Mouse (Mus musculus) megakaryocyte, embryonic 14.5 days (primary cell): ENCODE results near the gene Ssmem1. TPM values are rescaled to one million over a fixed set of nuclear protein-coding genes. Genes with fewer than 3 reads are reported as not detected.

Source experiments
- H3K27me3 ChIP-seq: replicated peaks from 2 replicates; pipeline ENCODE3; 2012; ENCODE audit warnings: inconsistent platforms
- H3K36me3 ChIP-seq: replicated peaks from 2 replicates; pipeline ENCODE3; 2012; ENCODE audit warnings: low read length, inconsistent platforms, mixed read lengths
- H3K4me1 ChIP-seq: 2 replicates; pipeline ENCODE4 v1.6.1; 2012; ENCODE audit warnings: inconsistent platforms
- H3K4me3 ChIP-seq: replicated peaks from 2 replicates; pipeline ENCODE3; 2012; ENCODE audit warnings: moderate library complexity, mild to moderate bottlenecking, inconsistent platforms
- H3K9me3 ChIP-seq: 2 replicates; pipeline ENCODE4 v1.6.1; 2012; ENCODE audit warnings: inconsistent platforms
- FLI1 ChIP-seq: IDR thresholded peaks from 2 replicates; pipeline ENCODE4 v1.6.1; 2012; ENCODE audit warnings: low read length, inconsistent platforms, mixed read lengths
- GATA1 ChIP-seq: IDR thresholded peaks from 3 replicates; pipeline ENCODE4 v1.6.1; 2012; ENCODE audit warnings: mixed read lengths, low read length, inconsistent platforms, borderline replicate concordance
- polyA plus RNA-seq: library from polyadenylated mRNA; stranded (reverse); fragments of >175 nt; gene quantifications from 2 replicates; pipeline ENCODE4 v1.2.3, GENCODE M21; 2012; ENCODE audit warnings: low replicate concordance; ENCODE audit not compliant: insufficient read depth

Gene Ssmem1
- polyA plus RNA-seq, 1 experiment, result not detected

DNA sequence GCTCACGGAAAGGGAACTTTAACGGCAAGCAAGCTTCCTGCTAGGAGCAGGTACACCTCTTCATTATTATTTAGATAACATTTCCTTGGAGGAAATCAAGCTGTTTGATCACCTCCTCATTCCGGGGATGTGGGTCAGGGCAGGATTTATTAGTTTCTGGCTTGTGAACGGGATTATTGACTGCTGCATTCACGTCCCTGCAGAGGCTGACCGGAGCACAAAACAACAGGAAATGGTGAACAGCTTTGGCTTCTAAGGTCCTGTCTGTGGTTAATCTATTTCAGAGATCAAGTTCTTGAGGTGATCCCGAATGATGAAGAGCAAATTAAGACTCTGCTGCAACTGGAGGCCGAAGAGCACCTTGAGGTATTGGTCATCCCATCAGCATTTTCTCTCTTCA, 34.2 kb downstream of the Ssmem1 start:
- H3K9me3 ChIP-seq, result peaks cover 5% of the 10 kb centered on the region; the same call in 1 of the 2 replicates
- H3K4me1 ChIP-seq, result peaks cover 8% of the 10 kb centered on the region; the same call in 1 of the 2 replicates
- H3K4me3 ChIP-seq, result no peak overlapping the region
- peaks cover 61% of the 10 kb centered on the region for H3K27me3 ChIP-seq
- no peaks in the 10 kb centered on the region for H3K36me3 ChIP-seq
- no peak for TF ChIP-seq GATA1
- TF ChIP-seq FLI1, result no peak

DNA sequence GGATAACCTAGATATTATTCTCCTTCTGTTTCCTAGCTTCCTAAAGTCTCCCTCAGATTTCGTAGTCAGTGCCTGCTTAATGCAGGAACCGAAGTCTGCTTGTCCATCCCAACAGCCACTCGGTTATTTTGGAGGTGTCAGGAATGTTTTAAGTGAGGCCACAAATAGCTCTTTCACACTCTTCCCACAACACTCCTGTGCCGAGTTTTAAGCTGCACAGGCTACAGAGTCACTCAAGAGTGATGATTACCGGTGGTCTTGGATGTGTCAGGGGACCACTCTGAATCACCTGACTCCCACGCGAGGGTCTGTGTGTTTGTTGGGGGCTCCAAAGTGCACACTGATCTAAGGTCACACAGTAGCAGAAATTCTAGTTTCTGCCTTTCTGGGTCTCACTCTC, 36.0 kb downstream of the Ssmem1 start:
- Histone ChIP-seq H3K27me3 (peaks cover 66% of the 10 kb centered on the region), H3K4me3 (no peak overlapping the region), H3K4me1 (peaks cover 11% of the 10 kb centered on the region; the same call in 1 of the 2 replicates), H3K36me3 (no peaks in the 10 kb centered on the region), H3K9me3 (0 out of 2 replicates have a peak, but pooled peaks cover 5% of the 10 kb centered on the region)
- TF ChIP-seq FLI1 (no peak), GATA1 (no peak)

DNA sequence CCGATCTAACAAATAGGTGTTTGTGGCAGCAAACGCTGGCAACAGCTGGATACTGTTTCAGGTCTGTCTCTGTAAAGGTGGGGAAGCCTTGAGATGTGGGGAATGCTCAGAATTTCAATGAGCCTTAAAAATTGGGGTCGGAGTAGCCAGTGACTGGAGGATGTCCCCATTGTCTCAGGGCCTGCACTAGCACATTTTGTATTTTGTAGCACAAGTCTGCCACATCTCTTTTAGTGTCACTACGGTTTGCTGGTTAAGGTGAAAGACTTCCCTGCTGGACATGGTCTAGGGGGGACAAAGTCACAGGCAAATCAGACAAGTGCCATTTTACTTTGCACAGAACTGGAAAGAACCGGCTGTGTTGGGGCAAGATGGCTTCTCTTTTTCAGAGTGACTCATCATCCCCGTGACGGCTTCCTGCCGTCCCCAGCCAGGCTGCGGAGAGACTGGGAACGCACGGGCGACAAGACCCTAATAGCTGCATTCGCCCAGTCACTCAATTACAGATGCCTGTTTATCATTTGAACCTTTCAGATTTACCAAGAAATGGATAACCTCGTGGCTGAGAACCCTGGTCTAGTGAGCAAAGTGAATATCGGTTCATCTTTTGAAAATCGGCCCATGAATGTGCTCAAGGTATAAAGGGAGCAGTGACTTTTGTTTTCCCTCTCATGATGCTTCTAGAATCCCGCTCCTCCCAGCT, 37.1 kb downstream of the Ssmem1 start:
- Histone ChIP-seq H3K4me3 (peak overlapping the region; percentile 79), H3K36me3 (no peaks in the 10 kb centered on the region), H3K27me3 (peaks cover 63% of the 10 kb centered on the region), H3K4me1 (peaks cover 18% of the 10 kb centered on the region; the same call in 1 of the 2 replicates), H3K9me3 (0 out of 2 replicates have a peak, but pooled peaks cover 5% of the 10 kb centered on the region)
- TF ChIP-seq GATA1 (no peak), FLI1 (no peak)

DNA sequence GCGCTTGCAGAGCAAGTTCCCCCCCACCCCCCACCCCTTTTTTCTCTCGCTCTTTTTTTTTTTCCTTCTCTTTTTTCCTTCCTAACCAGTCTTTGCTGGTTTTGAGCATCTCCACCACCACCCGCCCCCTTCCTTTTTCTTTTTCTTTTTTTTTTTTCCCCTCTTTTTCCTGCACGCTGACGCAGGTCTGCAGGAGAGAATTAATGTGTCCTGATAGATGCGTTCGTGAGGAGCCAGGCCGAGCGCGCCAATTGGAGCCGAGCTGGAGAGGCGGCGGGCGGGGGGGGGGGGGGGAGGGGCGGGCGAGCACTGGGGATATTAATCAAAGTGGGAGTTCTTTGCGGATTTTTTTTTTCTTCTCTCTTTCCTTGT, 37.6 kb downstream of the Ssmem1 start:
- H3K36me3 ChIP-seq, result no peaks in the 10 kb centered on the region
- H3K9me3 ChIP-seq, result 0 out of 2 replicates have a peak, but pooled peaks cover 5% of the 10 kb centered on the region
- peak overlapping the region; percentile 79 for H3K4me3 ChIP-seq
- peaks cover 22% of the 10 kb centered on the region; the same call in 1 of the 2 replicates for H3K4me1 ChIP-seq
- H3K27me3 ChIP-seq, result peaks cover 63% of the 10 kb centered on the region
- TF ChIP-seq GATA1, result no peak
- TF ChIP-seq FLI1, result no peak

DNA sequence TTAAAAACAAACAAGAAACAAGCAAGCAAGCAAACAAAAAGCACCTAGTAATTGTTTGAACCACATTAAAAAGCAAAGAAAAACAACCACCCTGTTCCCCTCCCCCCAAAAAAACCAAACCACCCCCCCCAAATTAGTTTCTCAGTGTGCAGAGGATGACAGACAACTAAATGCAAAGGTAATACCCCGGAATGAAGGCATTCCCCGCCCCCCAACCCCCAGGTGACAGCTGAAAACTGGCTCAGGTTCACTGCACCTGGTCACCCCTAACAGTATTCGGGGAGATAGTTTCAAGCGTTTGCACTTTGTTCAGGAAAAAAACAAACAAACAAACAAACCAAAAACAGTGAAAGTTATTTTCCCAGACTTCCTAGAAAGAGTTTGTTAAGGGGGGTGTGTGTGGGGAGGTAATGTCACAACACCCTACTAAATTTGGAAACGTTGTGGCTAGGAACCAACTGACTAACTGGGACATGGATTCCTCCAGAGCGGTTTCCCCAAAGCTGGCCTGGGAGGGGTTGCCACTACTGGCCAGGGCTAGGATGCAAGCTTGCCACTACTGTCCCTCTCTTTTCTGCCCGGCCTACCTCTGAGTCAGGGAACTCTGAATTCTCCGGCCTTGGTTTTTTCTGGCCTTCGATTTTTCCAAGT, 38.1 kb downstream of the Ssmem1 start:
- Histone ChIP-seq H3K27me3 (peaks cover 61% of the 10 kb centered on the region), H3K9me3 (0 out of 2 replicates have a peak, but pooled peaks cover 5% of the 10 kb centered on the region)

DNA sequence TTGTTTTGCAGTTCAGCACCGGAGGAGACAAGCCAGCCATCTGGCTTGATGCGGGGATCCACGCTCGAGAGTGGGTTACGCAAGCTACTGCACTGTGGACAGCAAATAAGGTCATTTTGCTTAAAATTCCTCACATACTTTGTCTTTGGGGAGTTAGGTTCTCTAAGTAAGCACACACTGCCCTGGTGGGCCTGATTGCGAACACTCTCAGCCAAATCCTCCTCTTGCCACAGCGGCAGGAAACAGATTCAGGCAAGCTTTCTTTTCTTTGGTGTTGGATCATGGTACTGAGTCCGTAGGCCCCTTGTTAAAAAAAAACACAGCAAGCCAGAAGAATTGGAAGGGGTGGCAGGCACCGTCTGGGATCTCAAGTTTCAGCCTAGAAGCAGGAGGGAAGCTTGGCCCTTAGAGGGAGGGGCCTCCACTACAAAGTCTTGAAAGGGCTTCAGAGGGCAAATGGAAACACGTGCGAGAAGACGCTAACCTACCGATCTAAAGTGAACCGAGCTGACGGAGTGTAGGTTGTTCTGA, 39.6 kb downstream of the Ssmem1 start:
- TF ChIP-seq GATA1 (no peak), FLI1 (no peak)
- Histone ChIP-seq H3K4me1 (peaks cover 22% of the 10 kb centered on the region; the same call in 1 of the 2 replicates), H3K27me3 (peaks cover 58% of the 10 kb centered on the region), H3K36me3 (no peaks in the 10 kb centered on the region), H3K4me3 (no peak overlapping the region), H3K9me3 (0 out of 2 replicates have a peak, but pooled peaks cover 5% of the 10 kb centered on the region)

More for the DNA sequence above, 38.1 kb downstream of the Ssmem1 start:
- H3K4me3 ChIP-seq, result no peak overlapping the region
- TF ChIP-seq GATA1, result no peak
- H3K36me3 ChIP-seq, result no peaks in the 10 kb centered on the region
- peaks cover 22% of the 10 kb centered on the region; the same call in 1 of the 2 replicates for H3K4me1 ChIP-seq

DNA sequence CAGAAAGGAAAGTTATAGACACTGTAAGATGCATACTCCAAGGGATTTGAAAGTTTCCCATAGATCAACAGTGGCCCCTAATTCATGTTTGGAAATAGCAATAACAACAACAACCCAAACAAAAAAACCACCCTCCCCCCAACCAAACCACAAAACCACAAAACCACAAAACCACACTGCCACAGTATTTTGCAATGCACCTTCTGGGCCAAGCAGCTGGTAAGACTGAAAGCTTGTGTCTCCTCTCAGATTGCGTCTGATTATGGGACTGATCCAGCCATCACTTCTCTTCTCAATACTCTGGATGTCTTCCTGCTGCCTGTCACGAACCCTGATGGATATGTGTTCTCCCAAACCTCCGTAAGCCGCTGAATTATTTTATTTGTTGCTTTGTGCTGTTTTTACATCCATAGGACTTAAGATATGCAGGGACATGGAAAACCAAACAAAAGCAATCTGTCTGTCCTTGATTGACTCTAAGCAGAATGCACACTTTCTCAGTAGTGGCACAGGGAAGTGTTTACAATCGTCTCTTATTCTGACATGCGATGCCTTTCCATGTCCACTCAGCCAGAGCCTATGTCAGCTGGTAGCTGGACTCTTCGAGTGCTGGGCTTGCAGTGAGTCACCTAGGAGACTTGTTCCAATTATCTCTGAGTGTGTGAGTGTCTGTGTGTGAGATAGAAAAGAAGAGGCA, 41.0 kb downstream of the Ssmem1 start:
- TF ChIP-seq GATA1 (no peak), FLI1 (no peak)

DNA sequence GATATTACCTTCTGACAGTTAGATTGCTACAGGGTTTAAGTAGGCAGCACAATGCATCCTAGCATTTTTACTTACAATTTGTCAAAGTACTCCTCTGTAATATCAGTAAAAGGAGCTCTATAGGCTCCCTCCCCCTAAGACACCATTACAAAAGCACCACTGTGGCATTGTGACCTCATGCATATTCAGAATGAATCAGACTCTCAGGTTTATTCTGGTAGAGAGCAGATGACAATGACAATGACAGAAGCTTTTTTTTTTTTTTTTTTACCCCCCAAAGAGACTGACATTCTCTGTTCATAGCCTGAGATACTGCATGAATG, 41.5 kb downstream of the Ssmem1 start:
- 0 out of 2 replicates have a peak, but pooled peaks cover 5% of the 10 kb centered on the region for H3K9me3 ChIP-seq
- H3K27me3 ChIP-seq, result peaks cover 53% of the 10 kb centered on the region
- H3K36me3 ChIP-seq, result no peaks in the 10 kb centered on the region
- no peak overlapping the region for H3K4me3 ChIP-seq
- H3K4me1 ChIP-seq, result peaks cover 22% of the 10 kb centered on the region; the same call in 1 of the 2 replicates
- TF ChIP-seq GATA1 (no peak), FLI1 (no peak)

More for the DNA sequence above, 41.0 kb downstream of the Ssmem1 start:
- Histone ChIP-seq H3K36me3 (no peaks in the 10 kb centered on the region), H3K27me3 (peaks cover 55% of the 10 kb centered on the region), H3K4me3 (peak overlapping the region; percentile 2), H3K9me3 (0 out of 2 replicates have a peak, but pooled peaks cover 5% of the 10 kb centered on the region), H3K4me1 (peaks cover 22% of the 10 kb centered on the region; the same call in 1 of the 2 replicates)
